Mouse (Mus musculus): ENCODE results near the gene Pp2d1.

DNA sequence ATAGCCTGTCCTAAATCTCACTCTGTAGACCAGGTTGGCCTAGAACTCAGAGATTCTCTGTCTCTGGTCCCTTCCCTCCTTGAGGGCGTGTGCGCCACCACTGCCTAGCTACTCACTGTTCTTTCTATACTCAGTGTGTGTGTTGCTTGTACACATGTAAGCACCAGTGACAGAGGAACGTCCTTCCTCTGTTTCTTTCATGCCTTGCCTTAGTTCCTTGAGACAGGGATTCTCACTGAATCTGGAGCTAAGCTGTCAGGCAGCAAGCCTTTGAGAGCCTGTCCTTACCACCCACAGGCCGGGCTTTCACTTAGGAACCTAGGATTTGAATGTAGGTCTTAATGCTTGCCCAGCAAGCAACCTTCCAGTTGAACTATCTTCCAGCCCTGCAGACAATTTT is 40.4 kb upstream of the Pp2d1 start:
- TF ChIP-seq CTCF (IDR thresholded peaks at IDR 0.05; ENCODE audit: low read depth, low read length) (no peak), POLR2A (IDR thresholded peaks at IDR 0.05; ENCODE audit: borderline replicate concordance, low read depth, low read length) (no peak)
